In the genomic region with DNA sequence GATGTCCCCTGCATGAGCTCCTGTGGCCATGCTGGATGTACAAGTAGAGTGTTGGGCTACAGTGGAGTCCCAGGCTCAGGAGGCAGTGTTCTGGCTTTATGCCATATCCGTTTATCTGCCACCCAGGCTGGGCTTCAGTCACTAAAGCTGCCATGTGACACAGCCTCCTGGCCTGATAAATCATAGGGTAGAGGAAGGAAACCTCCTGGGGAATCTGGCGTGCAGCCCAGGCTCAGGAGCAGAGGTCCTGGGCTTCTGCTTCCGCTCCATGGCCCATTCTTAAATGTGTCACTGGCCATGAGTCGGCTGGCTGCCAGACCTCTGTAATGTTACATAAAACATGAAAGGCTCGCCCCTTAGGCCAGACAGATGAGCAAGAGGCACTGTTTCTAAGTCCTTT, we compare ENCODE assay signal across 8 mouse cellular contexts. TPM values are rescaled to one million over a fixed set of nuclear protein-coding genes. Genes with fewer than 3 reads are reported as not detected.
A peak's percentile ranks its signal among the peaks of the same experiment; 100 is the strongest.
DNase-seq lines count a peak whose midpoint lies in the region; ATAC-seq and TF ChIP-seq lines count a peak whose summit lies in the region.

No protein-coding gene starts in this region.

- H3K4me3 ChIP-seq in hindbrain, embryonic 15.5 days, result no peak overlapping the region
- no peak overlapping the region for H3K4me3 ChIP-seq in left cerebral cortex, adult 2 months
- no peak overlapping the region for H3K4me3 ChIP-seq in midbrain, embryonic 15.5 days
- no peak overlapping the region for H3K4me3 ChIP-seq in stomach, embryonic 15.5 days (replicated peaks)

- whole genome bisulfite sequencing in hindbrain, embryonic 15.5 days, result 24% methylated on average over 5 of the region's 5 CpGs
- WGBS in midbrain, embryonic 15.5 days, result 44% methylated on average over 5 of the region's 5 CpGs
- WGBS in stomach, embryonic 15.5 days, result 17% methylated on average over 5 of the region's 5 CpGs

- no peak overlapping the region for H3K4me2 ChIP-seq in hindbrain, embryonic 15.5 days
- no peak overlapping the region for H3K4me2 ChIP-seq in midbrain, embryonic 15.5 days
- H3K4me2 ChIP-seq in stomach, embryonic 15.5 days, result 0 out of 2 replicates have a peak overlapping the region, but pooled peaks have one; percentile 3

- H3K9ac ChIP-seq in hindbrain, embryonic 15.5 days, result no peak overlapping the region
- no peak overlapping the region for H3K9ac ChIP-seq in midbrain, embryonic 15.5 days
- H3K9ac ChIP-seq in stomach, embryonic 15.5 days, result no peak overlapping the region

- no peaks in the 10 kb centered on the region for H3K27me3 ChIP-seq in hindbrain, embryonic 15.5 days
- H3K27me3 ChIP-seq in midbrain, embryonic 15.5 days (replicated peaks), result no peaks in the 10 kb centered on the region
- no peaks in the 10 kb centered on the region for H3K27me3 ChIP-seq in stomach, embryonic 15.5 days (replicated peaks)

- peak overlapping the region; percentile 73 for H3K27ac ChIP-seq in hindbrain, embryonic 15.5 days (replicated peaks)
- 0 out of 2 replicates have a peak overlapping the region, but pooled peaks have one; percentile 41 for H3K27ac ChIP-seq in left cerebral cortex, adult 2 months
- peak overlapping the region; percentile 36; the same call in 1 of the 2 replicates for H3K27ac ChIP-seq in midbrain, embryonic 15.5 days
- H3K27ac ChIP-seq in stomach, embryonic 15.5 days, result peak overlapping the region; percentile 87

- DNase-seq in MEL-GATA-1-ER (ENCODE audit: extremely low read depth, low read depth), result peak; percentile 97
- peak; percentile 94 to 95 for DNase-seq in adrenal gland, postnatal 36 days
- DNase-seq in gastrocnemius, adult 18-20 months (ENCODE audit: low spot score), result peak; percentile 78
- peak in 1 of 2 experiments; percentile 53 for DNase-seq in left cerebral cortex, adult 2 months (ENCODE audit: extremely low spot score in 1 of 2, low spot score in 2 of 2)
- no peak for DNase-seq in B cell, adult 2 months

- H3K36me3 ChIP-seq in hindbrain, embryonic 15.5 days, result no peaks in the 10 kb centered on the region
- H3K36me3 ChIP-seq in midbrain, embryonic 15.5 days (replicated peaks), result no peaks in the 10 kb centered on the region
- no peaks in the 10 kb centered on the region for H3K36me3 ChIP-seq in stomach, embryonic 15.5 days

- H3K9me3 ChIP-seq in hindbrain, embryonic 15.5 days, result no peaks in the 10 kb centered on the region
- H3K9me3 ChIP-seq in midbrain, embryonic 15.5 days, result no peaks in the 10 kb centered on the region
- H3K9me3 ChIP-seq in stomach, embryonic 15.5 days, result no peaks in the 10 kb centered on the region

- intact Hi-C loops in left cerebral cortex, adult 2 months (cut with DNase I), result no loop called here

- no peak for TF ChIP-seq CTCF in left cerebral cortex, adult 2 months (IDR thresholded peaks at IDR 0.05)

- ATAC-seq in hindbrain, embryonic 15.5 days (ENCODE audit: low FRiP score, low read depth), result peak; percentile 81
- ATAC-seq in midbrain, embryonic 15.5 days (replicated peaks), result peak; percentile 67
- ATAC-seq in stomach, embryonic 15.5 days (ENCODE audit: insufficient read depth, low FRiP score, low read depth), result peak; percentile 66

- H3K4me1 ChIP-seq in hindbrain, embryonic 15.5 days (replicated peaks), result peaks cover 30% of the 10 kb centered on the region
- peaks cover 10% of the 10 kb centered on the region for H3K4me1 ChIP-seq in midbrain, embryonic 15.5 days
- H3K4me1 ChIP-seq in stomach, embryonic 15.5 days, result peaks cover 40% of the 10 kb centered on the region

RNA-seq across cellular contexts. Expression of a gene that starts 31.3 kb away (rescaled TPM):
- not detected for total RNA-seq in adrenal gland, postnatal 36 days (2021)
- total RNA-seq in gastrocnemius, adult 18-20 months (2021), result not detected
- polyA plus RNA-seq in hindbrain, embryonic 15.5 days (2015; fragmentation: Nextera tagmentation; extraction: Ambion mirVana), result not detected in 2 replicates
- total RNA-seq in left cerebral cortex, adult 2 months (2021), result under 1 TPM; 0.38 to 0.77 TPM
- not detected in 2 replicates for polyA plus RNA-seq in midbrain, embryonic 15.5 days (2015; fragmentation: Nextera tagmentation; extraction: Ambion mirVana)
- not detected in 2 replicates for polyA plus RNA-seq in stomach, embryonic 15.5 days (2015; fragmentation: Nextera tagmentation; extraction: Ambion mirVana)

RNA-seq across cellular contexts. Expression of a gene that starts 36.7 kb away (rescaled TPM):
- 100 to 1,000 TPM in 1 of 2 experiments, 10 to 100 TPM in 1; 83.7 to 248 TPM for total RNA-seq in adrenal gland, postnatal 36 days (2021)
- 10 to 100 TPM; 68.0 to 69.5 TPM for total RNA-seq in gastrocnemius, adult 18-20 months (2021)
- polyA plus RNA-seq in hindbrain, embryonic 15.5 days (2015; fragmentation: Nextera tagmentation; extraction: Ambion mirVana), result 52.1 and 53.8 TPM in 2 replicates
- 10 to 100 TPM; 96.8 to 98.7 TPM for total RNA-seq in left cerebral cortex, adult 2 months (2021)
- 36.8 and 42.7 TPM in 2 replicates for polyA plus RNA-seq in midbrain, embryonic 15.5 days (2015; fragmentation: Nextera tagmentation; extraction: Ambion mirVana)
- polyA plus RNA-seq in stomach, embryonic 15.5 days (2015; fragmentation: Nextera tagmentation; extraction: Ambion mirVana), result 113 and 130 TPM in 2 replicates

Comparison
In these comparisons a context has a peak if more than half of its experiments do, and no peak if none do; other contexts are left out.
1. DNase-seq: peak in MEL-GATA-1-ER (single experiment), adrenal gland, postnatal 36 days (2 of 2) and gastrocnemius, adult 18-20 months (single experiment); none in B cell, adult 2 months (0 of 2).
2. H3K27ac ChIP-seq: peak in every context shown above with its lines; median percentile 87 in stomach, embryonic 15.5 days; 73 in hindbrain, embryonic 15.5 days; 41 in left cerebral cortex, adult 2 months; 36 in midbrain, embryonic 15.5 days.
3. Peak in every context shown above with its lines, with median percentiles within 50 percentile points of each other: ATAC-seq.